Mouse (Mus musculus): Measurements from ENCODE around the gene Map6.

GRCm38 (mm10) chr7:99248906-99249581, 18.2 kb upstream of the Map6 start:
- TF ChIP-seq EP300 (optimal IDR thresholded peaks at IDR 0.05) (no peak), CTCF (IDR thresholded peaks at IDR 0.05; ENCODE audit: low read depth) (no peak)
